Mouse (Mus musculus): ENCODE data around the gene Dcp1a.

DNA sequence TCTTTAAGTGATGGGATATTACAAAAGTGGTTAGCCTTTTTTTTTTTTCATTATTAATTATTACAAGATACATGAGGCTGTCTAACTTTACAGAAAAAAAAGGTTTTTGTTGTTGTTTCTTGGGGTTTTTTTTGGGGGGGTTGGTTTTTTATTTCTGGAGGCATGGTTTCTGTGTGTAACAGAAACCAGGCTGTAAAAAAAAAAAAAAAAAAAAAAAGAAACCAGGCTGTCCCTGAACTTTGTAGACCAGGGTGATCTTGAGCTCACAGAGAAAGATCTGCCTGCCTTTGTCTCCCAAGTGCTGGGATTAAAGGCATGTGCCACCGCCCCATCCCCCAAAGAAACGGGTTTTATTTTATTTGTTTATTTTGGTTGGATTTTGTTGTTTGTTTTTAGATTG, 72.6 kb downstream of the Dcp1a start:
- no peak for TF ChIP-seq EP300 (IDR thresholded peaks at IDR 0.05; ENCODE audit: low read length)
- TF ChIP-seq TBP (conservative IDR thresholded peaks at IDR 0.05; ENCODE audit: low read depth, low read length), result no peak
- TF ChIP-seq ETS1 (conservative IDR thresholded peaks at IDR 0.05; ENCODE audit: low read depth, low read length), result no peak
- no peak for TF ChIP-seq MAX (IDR thresholded peaks at IDR 0.05; ENCODE audit: low read length)
- no peak for TF ChIP-seq HCFC1 (IDR thresholded peaks at IDR 0.05; ENCODE audit: low read depth, low read length)
- TF ChIP-seq MYC (IDR thresholded peaks at IDR 0.05; ENCODE audit: low read depth, low read length), result no peak
- TF ChIP-seq ZNF384 (IDR thresholded peaks at IDR 0.05; ENCODE audit: low read depth, low read length), result peak; percentile 77
- no peak for TF ChIP-seq MXI1 (IDR thresholded peaks at IDR 0.05; ENCODE audit: low read depth, low read length)
- TF ChIP-seq KAT2A (IDR thresholded peaks at IDR 0.05; ENCODE audit: insufficient replicate concordance, low read length), result no peak
- no peak for TF ChIP-seq JUND (conservative IDR thresholded peaks at IDR 0.05; ENCODE audit: low read depth, low read length)
- no peak for TF ChIP-seq PAX5 (IDR thresholded peaks at IDR 0.05; ENCODE audit: low read length)
- no peak for TF ChIP-seq JUN (IDR thresholded peaks at IDR 0.05; ENCODE audit: insufficient read depth, low read depth, low read length)
- TF ChIP-seq ZC3H11A (IDR thresholded peaks at IDR 0.05; ENCODE audit: low read depth, low read length), result no peak
- TF ChIP-seq MAFK (IDR thresholded peaks at IDR 0.05; ENCODE audit: insufficient replicate concordance, low read length), result no peak
